Mouse (Mus musculus) forebrain, embryonic 16.5 days (tissue): ENCODE results near the gene Rai14. TPM values are rescaled to one million over a fixed set of nuclear protein-coding genes. Genes with fewer than 3 reads are reported as not detected.

Experiments
- ATAC-seq: fragments of 200-750 bp; cut with Nextera tagmentation; 2 replicates; pipeline ENCODE4 v1.8.0; 2017; ENCODE audit warnings: mild to moderate bottlenecking, moderate library complexity
- H3K27ac ChIP-seq: fragments of 300-500 bp; sonication (generic); 2 replicates; pipeline ENCODE4 v1.5.1; 2014; ENCODE audit warnings: low read length, control low read depth
- H3K27me3 ChIP-seq: fragments of 300-500 bp; sonication (generic); replicated peaks from 2 replicates; pipeline ENCODE4 v1.6.1; 2014; ENCODE audit warnings: low read length; ENCODE audit not compliant: control insufficient read depth, insufficient read depth
- H3K36me3 ChIP-seq: fragments of 300-500 bp; sonication (generic); 2 replicates; pipeline ENCODE4 v1.6.1; 2014; ENCODE audit not compliant: control insufficient read depth, insufficient read depth
- H3K4me1 ChIP-seq: fragments of 300-500 bp; sonication (generic); replicated peaks from 2 replicates; pipeline ENCODE4 v1.6.1; 2014; ENCODE audit warnings: low read length; ENCODE audit not compliant: control insufficient read depth, insufficient read depth
- H3K4me2 ChIP-seq: fragments of 300-500 bp; sonication (generic); 2 replicates; pipeline ENCODE4 v1.6.1; 2014; ENCODE audit warnings: mild to moderate bottlenecking, low read length, control low read depth
- H3K4me3 ChIP-seq: fragments of 300-500 bp; sonication (generic); replicated peaks from 2 replicates; pipeline ENCODE4 v1.5.1; 2014; ENCODE audit warnings: mild to moderate bottlenecking, low read length, control low read depth
- H3K9ac ChIP-seq: fragments of 300-500 bp; sonication (generic); replicated peaks from 2 replicates; pipeline ENCODE4 v1.6.1; 2014; ENCODE audit warnings: low read depth, low read length, control low read depth
- H3K9me3 ChIP-seq: fragments of 300-500 bp; sonication (generic); 2 replicates; pipeline ENCODE4 v1.6.1; 2016; ENCODE audit warnings: low read length; ENCODE audit not compliant: control insufficient read depth
- WGBS: fragments of 180-500 bp; shearing (Covaris S2); extraction: QIAGEN DNeasy Blood & Tissue Kit; methylation state at CpG from one replicate; pipeline ENCODE4 v1.1.7; 2014; 5-methylcytosine and 5-hydroxymethylcytosine counted together
- polyA plus RNA-seq: library from polyadenylated mRNA; unstranded; fragments of >200 nt; fragmentation: Nextera tagmentation; extraction: Ambion mirVana; gene quantifications from 2 replicates; pipeline ENCODE4 v1.2.1, GENCODE M21; 2015

Rai14 gene
- polyA plus RNA-seq, 1 experiment from 2014 or later, result 33.3 TPM

GRCm38 (mm10) chr15:10747226-10747625, 32.8 kb upstream of the Rai14 start:
- 7% methylated on average over 4 of the region's 4 CpGs for WGBS
- ATAC-seq, result peak; percentile 57
- Histone ChIP-seq H3K4me3 (no peak overlapping the region), H3K4me1 (peaks cover 14% of the 10 kb centered on the region), H3K36me3 (no peaks in the 10 kb centered on the region), H3K27me3 (no peaks in the 10 kb centered on the region), H3K4me2 (peak overlapping the region; percentile 12; the same call in 1 of the 2 replicates), H3K27ac (peak overlapping the region; percentile 26; the same call in 1 of the 2 replicates), H3K9ac (no peak overlapping the region), H3K9me3 (no peaks in the 10 kb centered on the region)

GRCm38 (mm10) chr15:10746303-10747051, 32.1 kb upstream of the Rai14 start:
- Histone ChIP-seq H3K27me3 (no peaks in the 10 kb centered on the region), H3K9me3 (no peaks in the 10 kb centered on the region), H3K27ac (no peak overlapping the region), H3K9ac (no peak overlapping the region), H3K4me2 (no peak overlapping the region), H3K4me1 (peaks cover 14% of the 10 kb centered on the region), H3K36me3 (no peaks in the 10 kb centered on the region), H3K4me3 (no peak overlapping the region)
- peak; percentile 49 for ATAC-seq
- WGBS, result 45% methylated on average over 4 of the region's 4 CpGs

GRCm38 (mm10) chr15:10742441-10742840, 28.0 kb upstream of the Rai14 start:
- Histone ChIP-seq H3K4me2 (no peak overlapping the region), H3K4me3 (no peak overlapping the region), H3K36me3 (no peaks in the 10 kb centered on the region), H3K9me3 (no peaks in the 10 kb centered on the region), H3K4me1 (peaks cover 12% of the 10 kb centered on the region), H3K27ac (no peak overlapping the region), H3K9ac (no peak overlapping the region), H3K27me3 (no peaks in the 10 kb centered on the region)
- ATAC-seq, result no peak
- WGBS, result 67% methylated on average over 6 of the region's 6 CpGs

GRCm38 (mm10) chr15:10739279-10739678, 24.9 kb upstream of the Rai14 start:
- Histone ChIP-seq H3K4me3 (no peak overlapping the region), H3K4me2 (no peak overlapping the region), H3K9ac (no peak overlapping the region), H3K36me3 (no peaks in the 10 kb centered on the region), H3K4me1 (no peaks in the 10 kb centered on the region), H3K27me3 (no peaks in the 10 kb centered on the region), H3K27ac (no peak overlapping the region), H3K9me3 (no peaks in the 10 kb centered on the region)
- WGBS, result 76% methylated on average over 1 of the region's 1 CpGs
- no peak for ATAC-seq

- 85% methylated on average over 6 of the region's 6 CpGs for WGBS
- Histone ChIP-seq H3K36me3 (no peaks in the 10 kb centered on the region), H3K9ac (no peak overlapping the region), H3K4me2 (no peak overlapping the region), H3K9me3 (no peaks in the 10 kb centered on the region), H3K27me3 (no peaks in the 10 kb centered on the region), H3K4me3 (no peak overlapping the region), H3K27ac (no peak overlapping the region), H3K4me1 (no peaks in the 10 kb centered on the region)
- ATAC-seq, result no peak
Measured at GRCm38 (mm10) chr15:10738354-10739142, 24.1 kb upstream of the Rai14 start.

GRCm38 (mm10) chr15:10735948-10736347, 21.5 kb upstream of the Rai14 start:
- H3K27me3 ChIP-seq, result no peaks in the 10 kb centered on the region
- no peaks in the 10 kb centered on the region for H3K4me1 ChIP-seq
- 88% methylated on average over 4 of the region's 4 CpGs for WGBS
- H3K9ac ChIP-seq, result no peak overlapping the region
- H3K4me2 ChIP-seq, result no peak overlapping the region
- ATAC-seq, result no peak
- no peak overlapping the region for H3K4me3 ChIP-seq
- H3K36me3 ChIP-seq, result no peaks in the 10 kb centered on the region
- H3K27ac ChIP-seq, result no peak overlapping the region
- no peaks in the 10 kb centered on the region for H3K9me3 ChIP-seq

GRCm38 (mm10) chr15:10735216-10735615, 20.8 kb upstream of the Rai14 start:
- WGBS, result 90% methylated on average over 8 of the region's 8 CpGs
- no peak for ATAC-seq
- H3K4me3 ChIP-seq, result no peak overlapping the region
- H3K27me3 ChIP-seq, result no peaks in the 10 kb centered on the region
- no peaks in the 10 kb centered on the region for H3K4me1 ChIP-seq
- H3K9me3 ChIP-seq, result no peaks in the 10 kb centered on the region
- H3K4me2 ChIP-seq, result no peak overlapping the region
- H3K36me3 ChIP-seq, result no peaks in the 10 kb centered on the region
- no peak overlapping the region for H3K9ac ChIP-seq
- H3K27ac ChIP-seq, result no peak overlapping the region

- 91% methylated on average over 3 of the region's 3 CpGs for WGBS
- Histone ChIP-seq H3K27me3 (no peaks in the 10 kb centered on the region), H3K9me3 (no peaks in the 10 kb centered on the region), H3K4me2 (no peak overlapping the region), H3K27ac (no peak overlapping the region), H3K9ac (no peak overlapping the region), H3K36me3 (no peaks in the 10 kb centered on the region), H3K4me1 (no peaks in the 10 kb centered on the region), H3K4me3 (no peak overlapping the region)
- no peak for ATAC-seq
Measured at GRCm38 (mm10) chr15:10731398-10731797, 17.0 kb upstream of the Rai14 start.

- H3K4me1 ChIP-seq, result no peaks in the 10 kb centered on the region
- WGBS, result 92% methylated on average over 3 of the region's 3 CpGs
- no peaks in the 10 kb centered on the region for H3K36me3 ChIP-seq
Measured at GRCm38 (mm10) chr15:10726272-10726671, 11.8 kb upstream of the Rai14 start.

More at GRCm38 (mm10) chr15:10726272-10726671, 11.8 kb upstream of the Rai14 start:
- ATAC-seq, result no peak
- no peak overlapping the region for H3K4me3 ChIP-seq
- no peak overlapping the region for H3K27ac ChIP-seq
- no peak overlapping the region for H3K9ac ChIP-seq
- H3K27me3 ChIP-seq, result no peaks in the 10 kb centered on the region
- H3K9me3 ChIP-seq, result no peaks in the 10 kb centered on the region
- H3K4me2 ChIP-seq, result no peak overlapping the region
